Mouse (Mus musculus) embryonic facial prominence, embryonic 12.5 days (tissue): Measurements from ENCODE around the gene Rngtt. TPM values are rescaled to one million over a fixed set of nuclear protein-coding genes. Genes with fewer than 3 reads are reported as not detected.
"Not testable (repeated sequence)": the region's sequence is repeated elsewhere in the genome, so short reads cannot be mapped to it uniquely, and the experiment has no call there.

Experiments
- ATAC-seq: fragments of 200-750 bp; cut with Nextera tagmentation; 2 replicates; pipeline ENCODE4 v1.8.0; 2017; ENCODE audit not compliant: insufficient number of reproducible peaks, insufficient read depth, low FRiP score, low TSS enrichment
- H3K27ac ChIP-seq: fragments of 300-500 bp; sonication (generic); 2 replicates; pipeline ENCODE4 v1.5.1; 2016; ENCODE audit warnings: mild to moderate bottlenecking
- H3K27me3 ChIP-seq: fragments of 300-500 bp; sonication (generic); 2 replicates; pipeline ENCODE4 v1.6.1; 2016; ENCODE audit warnings: mild to moderate bottlenecking, moderate library complexity
- H3K36me3 ChIP-seq: fragments of 300-500 bp; sonication (generic); 2 replicates; pipeline ENCODE4 v1.6.1; 2016; ENCODE audit warnings: mild to moderate bottlenecking
- H3K4me1 ChIP-seq: fragments of 300-500 bp; sonication (generic); 2 replicates; pipeline ENCODE4 v1.6.1; 2016
- H3K4me2 ChIP-seq: fragments of 300-500 bp; sonication (generic); replicated peaks from 2 replicates; pipeline ENCODE4 v1.6.1; 2016; ENCODE audit warnings: mild to moderate bottlenecking, moderate library complexity
- H3K4me3 ChIP-seq: fragments of 300-500 bp; sonication (generic); 2 replicates; pipeline ENCODE4 v1.5.1; 2016; ENCODE audit warnings: mild to moderate bottlenecking
- H3K9ac ChIP-seq: fragments of 300-500 bp; sonication (generic); 2 replicates; pipeline ENCODE4 v1.6.1; 2016; ENCODE audit warnings: mild to moderate bottlenecking, moderate library complexity
- H3K9me3 ChIP-seq: fragments of 300-500 bp; sonication (generic); 2 replicates; pipeline ENCODE4 v1.6.1; 2016; ENCODE audit warnings: mild to moderate bottlenecking, moderate library complexity
- WGBS: fragments of 180-500 bp; shearing (Covaris S2); methylation state at CpG from one replicate; pipeline ENCODE4 v1.1.7; 2016; 5-methylcytosine and 5-hydroxymethylcytosine counted together
- polyA plus RNA-seq: library from polyadenylated mRNA; unstranded; fragments of >200 nt; fragmentation: Nextera tagmentation; extraction: Ambion mirVana; gene quantifications from 2 replicates; pipeline ENCODE4 v1.2.1, GENCODE M21; 2016

Gene Rngtt
- polyA plus RNA-seq, 1 experiment from 2014 or later: 33.4 TPM

DNA sequence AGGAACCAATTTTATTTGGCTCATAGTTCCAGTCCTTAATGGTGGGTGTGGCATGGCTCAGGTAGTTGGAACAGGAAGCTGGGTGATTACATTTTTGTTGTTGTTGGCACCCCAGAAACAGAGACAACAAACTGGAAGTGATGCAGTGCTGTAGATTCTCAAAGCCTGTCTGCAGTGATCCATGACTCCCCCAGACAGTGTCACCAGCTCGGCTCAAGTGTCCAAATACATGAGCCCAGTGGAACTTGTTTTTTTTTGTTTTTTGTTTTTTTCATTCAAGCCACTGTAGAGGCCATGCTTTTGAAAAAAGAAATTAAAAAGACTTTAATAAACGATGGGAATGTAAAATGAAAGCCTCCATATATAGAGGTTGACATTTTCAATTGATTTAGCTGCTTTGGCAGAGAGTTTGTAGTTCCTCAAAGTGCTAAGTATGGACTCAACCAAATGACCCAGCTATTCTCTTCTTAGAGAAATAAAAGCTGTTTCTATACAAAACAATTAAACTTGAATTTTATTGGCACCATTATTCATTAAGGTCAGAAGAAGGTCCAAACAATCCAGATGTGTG lies 95.7 kb downstream of the Rngtt start:
- Histone ChIP-seq H3K4me3 (no peak overlapping the region), H3K4me1 (no peaks in the 10 kb centered on the region), H3K36me3 (no peaks in the 10 kb centered on the region), H3K4me2 (no peak overlapping the region), H3K9ac (no peak overlapping the region), H3K9me3 (no peaks in the 10 kb centered on the region), H3K27me3 (no peaks in the 10 kb centered on the region), H3K27ac (no peak overlapping the region)
- 81% methylated on average over 2 of the region's 2 CpGs for WGBS
- ATAC-seq: no peak

DNA sequence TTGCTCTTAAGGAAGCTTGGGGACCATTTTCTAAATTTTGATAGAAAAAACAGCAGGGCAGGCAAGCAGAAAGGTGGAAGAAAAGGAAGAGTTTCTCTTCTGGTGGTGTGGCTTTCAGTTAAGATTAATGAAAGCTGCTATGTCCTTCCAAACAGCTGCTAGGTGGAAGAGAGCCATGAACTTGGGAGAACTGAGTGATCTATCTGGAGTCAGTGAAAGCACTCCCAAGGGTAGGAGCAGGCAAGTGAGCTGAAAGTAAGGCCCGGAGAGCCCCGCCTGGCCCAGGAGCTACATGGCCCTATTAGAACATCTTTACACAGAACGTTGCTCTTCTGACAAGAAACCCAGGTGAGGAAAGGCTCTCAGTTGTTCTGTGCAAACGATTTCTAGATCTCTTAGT lies 103.7 kb downstream of the Rngtt start:
- no peak overlapping the region for H3K4me2 ChIP-seq
- no peak overlapping the region for H3K4me3 ChIP-seq
- H3K27me3 ChIP-seq: no peaks in the 10 kb centered on the region
- ATAC-seq: no peak
- WGBS: 88% methylated on average over 4 of the region's 4 CpGs
- H3K9me3 ChIP-seq: no peaks in the 10 kb centered on the region
- no peaks in the 10 kb centered on the region for H3K36me3 ChIP-seq
- no peak overlapping the region for H3K27ac ChIP-seq
- H3K9ac ChIP-seq: no peak overlapping the region
- H3K4me1 ChIP-seq: no peaks in the 10 kb centered on the region

DNA sequence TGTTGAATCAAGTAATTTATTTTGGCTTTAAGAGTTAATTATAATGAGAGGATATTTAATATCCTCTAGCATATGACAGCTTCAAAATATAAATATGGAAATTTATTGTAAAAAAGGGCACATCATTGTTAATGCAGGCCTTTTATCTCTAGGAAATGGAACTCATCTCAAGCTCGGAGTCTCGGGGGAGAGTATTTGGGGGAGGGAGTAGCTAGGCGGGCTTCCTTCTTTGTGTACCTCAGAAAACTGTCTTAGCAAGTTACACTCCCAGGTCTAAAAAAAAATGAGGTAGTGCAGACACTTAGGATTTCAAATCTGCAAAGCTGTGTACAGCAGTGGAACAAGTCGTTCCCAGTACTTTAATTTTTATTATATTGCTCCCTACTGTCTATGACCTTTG lies 104.7 kb downstream of the Rngtt start:
- H3K4me3 ChIP-seq: no peak overlapping the region
- WGBS: 71% methylated on average over 4 of the region's 4 CpGs
- no peaks in the 10 kb centered on the region for H3K27me3 ChIP-seq
- H3K4me2 ChIP-seq: no peak overlapping the region
- H3K9ac ChIP-seq: no peak overlapping the region
- no peaks in the 10 kb centered on the region for H3K9me3 ChIP-seq
- no peaks in the 10 kb centered on the region for H3K36me3 ChIP-seq
- no peaks in the 10 kb centered on the region for H3K4me1 ChIP-seq
- H3K27ac ChIP-seq: no peak overlapping the region
- ATAC-seq: no peak

DNA sequence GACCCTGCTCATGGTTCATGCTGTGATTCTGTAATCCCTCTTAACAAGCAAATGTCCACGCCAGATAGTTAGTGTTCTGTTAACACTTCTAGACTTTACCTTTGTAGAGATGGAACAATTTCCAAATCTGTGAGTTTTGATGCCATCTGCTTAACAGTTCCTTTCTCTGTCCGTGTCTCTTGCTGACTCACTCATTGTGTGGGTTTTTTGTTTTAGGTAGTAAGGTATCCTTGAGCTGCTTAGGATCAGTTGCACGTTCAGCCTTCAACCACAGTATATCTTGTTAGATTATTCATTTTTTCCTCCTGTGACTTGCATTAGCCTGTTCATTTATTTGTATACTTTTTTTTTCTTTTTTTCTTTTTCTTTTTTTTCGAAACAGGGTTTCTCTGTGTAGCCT lies 107.3 kb downstream of the Rngtt start:
- ATAC-seq: no peak
- WGBS: 90% methylated on average over 4 of the region's 4 CpGs

DNA sequence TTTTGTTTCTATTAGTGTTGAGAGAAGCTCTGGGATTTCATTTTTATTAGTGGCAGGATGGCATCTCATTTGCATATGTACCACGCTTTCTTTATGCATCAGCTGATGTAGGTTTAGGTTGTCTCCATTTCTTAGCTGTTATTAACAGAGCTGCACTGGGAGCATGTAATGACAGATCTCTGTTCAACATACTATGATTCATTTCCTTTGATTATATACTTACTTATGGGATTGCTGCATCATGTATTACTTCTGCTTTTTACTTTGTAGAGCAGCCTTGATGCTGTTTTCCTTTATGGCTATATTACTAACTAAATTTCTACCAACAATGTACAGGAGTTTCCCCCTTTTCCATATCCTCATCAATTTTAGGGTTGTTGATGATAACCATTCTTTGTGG lies 109.5 kb downstream of the Rngtt start:
- whole genome bisulfite sequencing: 90% methylated on average over 1 of the region's 1 CpGs
- H3K27ac ChIP-seq: no peak overlapping the region

More for the DNA sequence above, 107.3 kb downstream of the Rngtt start:
- Histone ChIP-seq H3K9me3 (no peaks in the 10 kb centered on the region), H3K4me2 (no peak overlapping the region), H3K27ac (no peak overlapping the region), H3K9ac (no peak overlapping the region), H3K27me3 (no peaks in the 10 kb centered on the region), H3K4me1 (no peaks in the 10 kb centered on the region), H3K36me3 (no peaks in the 10 kb centered on the region), H3K4me3 (no peak overlapping the region)

DNA sequence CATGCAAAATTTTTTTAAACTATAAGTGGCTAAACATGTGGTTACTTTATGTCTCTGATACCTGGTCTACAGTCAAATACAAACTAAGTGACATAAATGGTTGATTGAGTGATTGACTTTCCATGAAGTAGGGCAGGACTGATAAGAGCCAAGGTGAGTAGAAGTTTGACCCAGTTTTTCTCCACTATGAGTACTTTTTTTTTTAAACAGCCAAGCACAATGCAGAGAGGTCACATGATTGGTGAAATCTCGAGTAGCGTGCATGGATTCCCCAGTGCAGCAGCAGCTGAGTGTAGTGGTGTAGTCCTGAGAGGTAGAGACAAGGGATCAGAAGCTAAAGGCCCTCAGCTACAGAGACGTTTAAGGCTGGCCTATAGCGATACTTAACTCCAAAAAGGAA lies 118.7 kb downstream of the Rngtt start:
- Histone ChIP-seq H3K4me1 (no peaks in the 10 kb centered on the region), H3K9ac (no peak overlapping the region), H3K9me3 (no peaks in the 10 kb centered on the region), H3K4me3 (no peak overlapping the region), H3K27ac (no peak overlapping the region), H3K4me2 (no peak overlapping the region), H3K27me3 (no peaks in the 10 kb centered on the region), H3K36me3 (0 out of 2 replicates have a peak, but pooled peaks cover 3% of the 10 kb centered on the region)
- ATAC-seq: no peak
- WGBS: 70% methylated on average over 4 of the region's 4 CpGs

More for the DNA sequence above, 109.5 kb downstream of the Rngtt start:
- Histone ChIP-seq H3K4me2 (no peak overlapping the region), H3K4me1 (no peaks in the 10 kb centered on the region), H3K4me3 (no peak overlapping the region), H3K9me3 (no peaks in the 10 kb centered on the region), H3K9ac (no peak overlapping the region), H3K27me3 (no peaks in the 10 kb centered on the region), H3K36me3 (0 out of 2 replicates have a peak, but pooled peaks cover 3% of the 10 kb centered on the region)
- no peak for ATAC-seq

DNA sequence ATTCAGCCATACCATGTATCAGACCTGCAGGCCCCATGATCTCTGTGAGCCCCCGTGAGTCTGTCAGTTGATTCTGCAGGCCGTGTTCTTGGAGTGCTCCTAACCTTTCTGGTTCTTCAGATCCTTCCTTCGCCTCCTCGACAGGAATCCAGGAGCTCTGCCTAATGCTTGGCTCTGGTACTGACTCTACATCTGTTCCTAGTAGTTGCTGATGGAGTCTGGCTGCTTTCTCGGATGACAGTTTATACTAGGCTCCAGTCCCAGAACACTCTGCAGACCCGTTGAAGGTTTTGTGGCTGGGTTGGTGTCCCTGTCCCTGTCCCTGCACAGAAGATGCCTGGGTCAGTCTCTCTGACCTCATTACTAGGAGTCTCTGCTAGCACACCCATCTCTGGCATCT lies 131.8 kb downstream of the Rngtt start:
- no peaks in the 10 kb centered on the region for H3K27me3 ChIP-seq
- 78% methylated on average over 6 of the region's 6 CpGs for whole genome bisulfite sequencing
- H3K4me1 ChIP-seq: no peaks in the 10 kb centered on the region
- ATAC-seq: no peak
- no peak overlapping the region for H3K4me2 ChIP-seq
- H3K4me3 ChIP-seq: no peak overlapping the region
- H3K36me3 ChIP-seq: no peaks in the 10 kb centered on the region
- H3K9me3 ChIP-seq: no peaks in the 10 kb centered on the region
- no peak overlapping the region for H3K9ac ChIP-seq
- no peak overlapping the region for H3K27ac ChIP-seq

DNA sequence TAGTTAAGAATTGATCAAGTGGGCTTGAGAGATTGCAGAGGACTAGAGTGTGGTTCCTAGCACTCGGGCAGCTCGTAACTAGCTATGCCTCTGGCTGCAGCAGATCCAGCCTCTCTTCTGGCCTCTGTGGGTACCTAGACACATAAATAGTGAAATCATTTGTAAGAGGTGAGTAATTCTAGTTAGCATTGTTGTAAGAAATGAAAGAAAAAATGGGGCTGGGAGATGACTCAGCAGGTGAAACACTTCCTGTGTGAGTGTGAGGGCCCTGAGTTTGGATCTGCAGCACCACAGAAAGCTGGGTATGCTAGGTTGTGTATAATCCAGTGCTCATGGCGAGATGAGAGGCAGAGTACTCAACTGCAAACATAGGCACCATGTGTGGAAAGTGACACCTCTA lies 136.2 kb downstream of the Rngtt start:
- Histone ChIP-seq H3K27me3 (no peaks in the 10 kb centered on the region), H3K9ac (no peak overlapping the region)

DNA sequence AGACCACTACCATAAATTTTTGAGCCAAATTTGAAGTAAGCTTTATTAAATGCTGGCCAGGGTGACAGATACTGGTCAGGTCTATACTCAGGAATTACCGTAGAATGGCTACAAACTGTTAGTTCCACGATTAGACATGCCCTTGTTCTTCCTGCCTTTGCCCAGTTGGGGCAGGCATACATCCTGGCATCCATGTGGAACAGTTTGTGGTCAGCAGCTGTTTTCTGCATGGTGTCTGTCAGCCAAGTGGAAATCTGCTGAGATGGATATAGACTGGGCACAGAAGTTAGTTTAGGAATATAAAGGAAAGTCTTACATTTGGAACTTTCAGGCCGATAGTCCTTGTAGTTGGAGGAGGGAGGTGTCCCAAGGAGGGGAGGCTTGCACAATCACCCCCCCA lies 136.8 kb downstream of the Rngtt start:
- Histone ChIP-seq H3K27me3 (no peaks in the 10 kb centered on the region), H3K4me1 (peaks cover 3% of the 10 kb centered on the region; the same call in 1 of the 2 replicates), H3K9ac (no peak overlapping the region), H3K9me3 (no peaks in the 10 kb centered on the region), H3K4me2 (no peak overlapping the region), H3K27ac (no peak overlapping the region), H3K36me3 (no peaks in the 10 kb centered on the region), H3K4me3 (no peak overlapping the region)
- no peak for ATAC-seq
- 88% methylated on average over 3 of the region's 3 CpGs for WGBS

More for the DNA sequence above, 136.2 kb downstream of the Rngtt start:
- Histone ChIP-seq H3K4me1 (peaks cover 3% of the 10 kb centered on the region; the same call in 1 of the 2 replicates), H3K27ac (no peak overlapping the region), H3K36me3 (no peaks in the 10 kb centered on the region), H3K4me2 (no peak overlapping the region), H3K9me3 (no peaks in the 10 kb centered on the region), H3K4me3 (no peak overlapping the region)
- WGBS: 94% methylated on average over 3 of the region's 3 CpGs
- no peak for ATAC-seq

DNA sequence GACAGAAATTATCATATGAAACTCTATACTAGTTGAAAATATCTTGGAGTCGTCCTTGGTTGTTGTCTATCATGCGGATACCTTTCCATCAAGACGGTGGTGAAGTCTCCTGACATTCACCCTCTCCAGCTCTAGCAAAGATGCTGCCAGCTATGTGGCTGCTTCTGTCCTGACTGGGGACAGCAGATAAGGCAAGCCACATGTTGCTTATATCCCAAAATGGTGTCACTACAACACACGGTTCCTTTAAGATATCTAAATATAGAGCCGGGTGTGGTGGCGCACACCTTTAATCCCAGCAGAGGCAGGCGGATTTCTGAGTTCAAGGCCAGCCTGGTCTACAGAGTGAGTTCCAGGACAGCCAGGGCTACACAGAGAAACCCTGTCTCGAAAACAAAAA lies 140.2 kb downstream of the Rngtt start:
- not testable (repeated sequence) for H3K9me3 ChIP-seq, H3K9ac ChIP-seq, H3K36me3 ChIP-seq, ATAC-seq, H3K4me2 ChIP-seq, H3K27ac ChIP-seq, H3K27me3 ChIP-seq, H3K4me3 ChIP-seq, H3K4me1 ChIP-seq
- 86% methylated on average over 8 of the region's 8 CpGs for WGBS

DNA sequence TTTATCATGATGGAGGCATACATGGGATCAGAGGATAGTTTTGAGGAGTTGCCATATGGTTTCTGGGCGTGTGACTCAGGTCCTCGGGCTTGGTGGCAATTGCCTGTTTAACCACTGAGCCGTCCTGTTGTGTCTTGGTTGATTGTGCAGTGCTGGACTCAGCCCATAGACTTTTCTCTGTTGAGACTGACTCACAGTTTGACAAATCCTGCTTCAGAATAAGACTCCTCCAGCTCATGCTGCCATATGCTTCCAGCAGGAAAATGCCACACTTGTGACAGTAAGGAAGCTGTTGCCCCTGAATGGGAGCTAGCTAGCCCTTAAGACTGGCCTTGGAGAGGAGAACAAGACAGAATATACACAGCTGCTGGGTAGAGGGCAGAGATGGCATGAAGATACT lies 149.7 kb downstream of the Rngtt start:
- Histone ChIP-seq H3K4me2 (no peak overlapping the region), H3K9ac (no peak overlapping the region), H3K27me3 (no peaks in the 10 kb centered on the region), H3K36me3 (0 out of 2 replicates have a peak, but pooled peaks cover 6% of the 10 kb centered on the region), H3K27ac (no peak overlapping the region), H3K4me3 (no peak overlapping the region), H3K4me1 (no peaks in the 10 kb centered on the region), H3K9me3 (no peaks in the 10 kb centered on the region)
- ATAC-seq: no peak
- WGBS: 85% methylated on average over 3 of the region's 3 CpGs

DNA sequence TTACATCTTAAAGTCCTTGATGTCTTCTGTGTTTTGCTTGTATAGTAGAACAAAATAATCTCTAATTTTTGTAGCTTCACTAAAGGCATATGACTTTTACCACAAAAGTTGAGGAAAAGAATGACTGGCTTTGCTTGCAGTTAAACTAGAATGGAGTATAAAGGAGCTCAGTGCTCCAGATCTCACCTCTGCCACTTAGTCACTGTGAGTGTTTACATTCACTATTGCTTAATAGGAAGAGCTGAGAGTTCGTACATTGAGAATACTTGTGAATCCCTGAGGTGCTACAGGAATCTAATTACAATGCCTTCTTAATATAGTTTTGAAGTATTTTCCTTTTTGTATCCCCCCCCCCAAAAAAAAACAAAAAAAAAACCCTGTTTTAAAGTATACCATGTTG lies 154.3 kb downstream of the Rngtt start:
- ATAC-seq: no peak
- Histone ChIP-seq H3K36me3 (peaks cover 6% of the 10 kb centered on the region; the same call in 1 of the 2 replicates), H3K27ac (no peak overlapping the region), H3K9me3 (no peaks in the 10 kb centered on the region), H3K4me1 (no peaks in the 10 kb centered on the region), H3K27me3 (no peaks in the 10 kb centered on the region), H3K4me3 (no peak overlapping the region), H3K4me2 (no peak overlapping the region), H3K9ac (no peak overlapping the region)
- WGBS: 72% methylated on average over 1 of the region's 1 CpGs
